Mouse (Mus musculus): ENCODE measurements around the gene Kif1a. TPM values are rescaled to one million over a fixed set of nuclear protein-coding genes. Genes with fewer than 3 reads are reported as not detected.

Gene Kif1a
- total and polyA plus RNA-seq, 3 experiments, result not detected

DNA sequence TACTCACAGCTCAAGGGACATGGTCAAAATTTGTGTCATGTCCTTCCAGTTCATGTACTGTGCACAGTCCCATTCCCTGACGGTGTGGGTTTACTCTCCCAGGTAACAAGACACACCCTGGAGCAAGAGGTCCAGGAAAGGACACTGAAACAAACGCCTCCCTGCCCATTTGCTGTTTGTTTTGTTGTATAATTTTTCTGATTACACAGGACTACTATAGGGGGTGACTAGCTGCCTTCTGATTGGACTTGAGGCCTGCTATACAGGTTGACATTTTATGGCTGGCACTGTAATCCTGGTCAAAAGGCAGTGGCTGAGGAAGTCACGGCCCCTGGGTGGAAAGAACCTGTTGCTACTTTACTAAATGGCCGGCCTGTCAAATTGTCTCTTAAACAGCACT lies 111.9 kb downstream of the Kif1a start:
- TF ChIP-seq RAD21 (IDR thresholded peaks at IDR 0.05; ENCODE audit: low read depth, low read length), result no peak
- no peak for TF ChIP-seq POLR2AphosphoS2 (IDR thresholded peaks at IDR 0.05; ENCODE audit: low read length)
- no peak for TF ChIP-seq KAT2A (conservative IDR thresholded peaks at IDR 0.05; ENCODE audit: low read depth, low read length)
- TF ChIP-seq SMC3 (IDR thresholded peaks at IDR 0.05; ENCODE audit: low read depth, low read length), result no peak
- no peak for TF ChIP-seq MAFK (IDR thresholded peaks at IDR 0.05; ENCODE audit: borderline replicate concordance, low read depth, low read length)
- TF ChIP-seq MXI1 (IDR thresholded peaks at IDR 0.05; ENCODE audit: low read depth, low read length), result no peak
- TF ChIP-seq EP300 (IDR thresholded peaks at IDR 0.05; ENCODE audit: low read depth in 1 of 2, low read length in 2 of 2), result no peak
- no peak for TF ChIP-seq USF2 (IDR thresholded peaks at IDR 0.05; ENCODE audit: borderline replicate concordance in 1 of 2, insufficient read depth in 1 of 2, low read depth in 1 of 2, low read length in 2 of 2)
- no peak for TF ChIP-seq ETS1 (IDR thresholded peaks at IDR 0.05; ENCODE audit: low read depth, low read length)
- TF ChIP-seq USF1 (IDR thresholded peaks at IDR 0.05; ENCODE audit: low read depth, low read length), result no peak
- TF ChIP-seq ELF1 (IDR thresholded peaks at IDR 0.05; ENCODE audit: low read depth, low read length), result no peak
- no peak for TF ChIP-seq ZKSCAN1 (IDR thresholded peaks at IDR 0.05; ENCODE audit: low read depth, low read length)
- TF ChIP-seq MAZ (IDR thresholded peaks at IDR 0.05; ENCODE audit: low read depth, low read length), result no peak
- TF ChIP-seq MYB (IDR thresholded peaks at IDR 0.05; ENCODE audit: low read depth, low read length), result no peak
- no peak for TF ChIP-seq MEF2A (IDR thresholded peaks at IDR 0.05; ENCODE audit: extremely low read depth, insufficient replicate concordance, low read depth, low read length, poor library complexity, severe bottlenecking)
- no peak overlapping the region for H3K4me3 ChIP-seq (ENCODE audit: control insufficient read depth in 1 of 2, insufficient read depth in 1 of 2, low read depth in 2 of 2, low read length in 2 of 2)
- no peaks in the 10 kb centered on the region for H3K9me3 ChIP-seq (replicated peaks; ENCODE audit: insufficient read depth, low read length)
- no peaks in the 10 kb centered on the region for H3K79me2 ChIP-seq (ENCODE audit: control insufficient read depth, insufficient read depth, low read length, poor library complexity)
- DNase-seq (ENCODE audit: low read depth, low spot score), result no peak
- no peaks in the 10 kb centered on the region for H3K36me3 ChIP-seq (ENCODE audit: control insufficient read depth in 1 of 2, insufficient read depth in 2 of 2, low read length in 2 of 2)
- H3K27ac ChIP-seq (ENCODE audit: control insufficient read depth, low read depth, low read length), result no peak overlapping the region
- H3K27me3 ChIP-seq (ENCODE audit: control insufficient read depth in 1 of 2, insufficient read depth in 2 of 2, low read length in 2 of 2), result no peaks in the 10 kb centered on the region; a peak in 1 of 4 replicates
- H3K4me1 ChIP-seq (ENCODE audit: control insufficient read depth in 1 of 2, insufficient read depth in 2 of 2, low read length in 2 of 2), result no peaks in the 10 kb centered on the region
- H3K9ac ChIP-seq (ENCODE audit: control insufficient read depth, low read depth, low read length, poor library complexity, severe bottlenecking), result no peak overlapping the region

DNA sequence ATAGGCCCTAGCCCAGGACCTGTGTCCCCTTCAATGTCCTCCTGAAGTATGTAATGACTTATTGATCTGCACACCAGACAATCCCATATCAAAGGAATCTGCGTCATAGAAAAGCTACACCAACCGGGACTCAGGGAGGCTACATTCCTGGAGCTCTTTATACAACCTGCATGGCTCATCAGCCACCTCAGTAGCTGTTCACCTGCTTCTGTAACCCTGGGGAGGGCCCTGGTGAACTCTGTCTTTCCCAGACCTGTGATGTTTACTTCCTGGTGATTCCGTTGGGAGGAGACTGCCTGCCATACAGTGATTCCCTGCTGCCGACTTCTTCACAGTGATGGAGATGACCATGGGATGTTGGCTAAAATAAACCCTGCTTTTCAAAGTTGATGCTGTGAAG lies 112.9 kb downstream of the Kif1a start:
- no peak overlapping the region for H3K9ac ChIP-seq (ENCODE audit: control insufficient read depth, low read depth, low read length, poor library complexity, severe bottlenecking)
- no peaks in the 10 kb centered on the region for H3K9me3 ChIP-seq (replicated peaks; ENCODE audit: insufficient read depth, low read length)
- H3K4me1 ChIP-seq (ENCODE audit: control insufficient read depth in 1 of 2, insufficient read depth in 2 of 2, low read length in 2 of 2), result no peaks in the 10 kb centered on the region
- DNase-seq (ENCODE audit: low read depth, low spot score), result no peak
- TF ChIP-seq MYC (IDR thresholded peaks at IDR 0.05; ENCODE audit: low read depth, low read length), result no peak
- no peak for TF ChIP-seq POLR2AphosphoS5 (IDR thresholded peaks at IDR 0.05; ENCODE audit: borderline replicate concordance, low read depth, low read length)
- TF ChIP-seq RCOR1 (IDR thresholded peaks at IDR 0.05; ENCODE audit: low read depth, low read length), result no peak
- no peak for TF ChIP-seq POLR2AphosphoS2 (IDR thresholded peaks at IDR 0.05; ENCODE audit: low read length)
- no peak for TF ChIP-seq TAL1 (IDR thresholded peaks at IDR 0.05; ENCODE audit: low read length)
- TF ChIP-seq MXI1 (IDR thresholded peaks at IDR 0.05; ENCODE audit: low read depth, low read length), result no peak
- no peak for TF ChIP-seq UBTF (IDR thresholded peaks at IDR 0.05; ENCODE audit: borderline replicate concordance, insufficient read depth, low read depth, low read length)
- no peak for TF ChIP-seq ETS1 (IDR thresholded peaks at IDR 0.05; ENCODE audit: low read depth, low read length)
- no peak for TF ChIP-seq MEF2A (IDR thresholded peaks at IDR 0.05; ENCODE audit: extremely low read depth, insufficient replicate concordance, low read depth, low read length, poor library complexity, severe bottlenecking)
- TF ChIP-seq NELFE (IDR thresholded peaks at IDR 0.05; ENCODE audit: low read depth, low read length), result no peak
- TF ChIP-seq MYB (IDR thresholded peaks at IDR 0.05; ENCODE audit: low read depth, low read length), result no peak
- TF ChIP-seq MAZ (IDR thresholded peaks at IDR 0.05; ENCODE audit: low read depth, low read length), result no peak
- TF ChIP-seq POLR2A (IDR thresholded peaks at IDR 0.05; ENCODE audit: control insufficient read depth in 1 of 2, insufficient read depth in 1 of 2, low read depth in 1 of 2, low read length in 2 of 2, poor library complexity in 1 of 2), result no peak
- no peak for TF ChIP-seq ELF1 (IDR thresholded peaks at IDR 0.05; ENCODE audit: low read depth, low read length)
- TF ChIP-seq TCF12 (IDR thresholded peaks at IDR 0.05; ENCODE audit: low read depth, low read length), result no peak
- no peak for TF ChIP-seq CTCF (IDR thresholded peaks at IDR 0.05 in 2 of 3, conservative IDR thresholded peaks at IDR 0.05 in 1 of 3; ENCODE audit: control insufficient read depth in 1 of 3, insufficient read depth in 1 of 3, low read depth in 2 of 3, low read length in 3 of 3, poor library complexity in 1 of 3, severe bottlenecking in 1 of 3)
- TF ChIP-seq MAFK (IDR thresholded peaks at IDR 0.05; ENCODE audit: borderline replicate concordance, low read depth, low read length), result no peak
- TF ChIP-seq SMC3 (IDR thresholded peaks at IDR 0.05; ENCODE audit: low read depth, low read length), result no peak
- no peak for TF ChIP-seq USF1 (IDR thresholded peaks at IDR 0.05; ENCODE audit: low read depth, low read length)
- no peak for TF ChIP-seq BHLHE40 (IDR thresholded peaks at IDR 0.05; ENCODE audit: borderline replicate concordance, low read depth, low read length)
- no peak overlapping the region for H3K27ac ChIP-seq (ENCODE audit: control insufficient read depth, low read depth, low read length)
- no peaks in the 10 kb centered on the region; a peak in 1 of 4 replicates for H3K27me3 ChIP-seq (ENCODE audit: control insufficient read depth in 1 of 2, insufficient read depth in 2 of 2, low read length in 2 of 2)
- no peaks in the 10 kb centered on the region for H3K36me3 ChIP-seq (ENCODE audit: control insufficient read depth in 1 of 2, insufficient read depth in 2 of 2, low read length in 2 of 2)
- no peaks in the 10 kb centered on the region for H3K79me2 ChIP-seq (ENCODE audit: control insufficient read depth, insufficient read depth, low read length, poor library complexity)
- H3K4me3 ChIP-seq (ENCODE audit: control insufficient read depth in 1 of 2, insufficient read depth in 1 of 2, low read depth in 2 of 2, low read length in 2 of 2), result no peak overlapping the region

Data from MEL (cell line).